Mouse (Mus musculus) kidney, postnatal 4 days (tissue): ENCODE results near the gene Gm5678.
A peak's percentile ranks its signal among the peaks of the same experiment; 100 is the strongest.

Experiments
- DNase-seq, 2 experiments: peaks; one replicate each; pipeline ENCODE4 v3.0.0; 2021; ENCODE audit warnings: mixed read lengths in 2 of 2

The Gm5678 gene

GRCm38 (mm10) chr16:93627761-93628400, at the start of gene Gm5678:
Gene Gm5678 (plus strand): TSS chr16:93628097.
- no peak for DNase-seq

DNA sequence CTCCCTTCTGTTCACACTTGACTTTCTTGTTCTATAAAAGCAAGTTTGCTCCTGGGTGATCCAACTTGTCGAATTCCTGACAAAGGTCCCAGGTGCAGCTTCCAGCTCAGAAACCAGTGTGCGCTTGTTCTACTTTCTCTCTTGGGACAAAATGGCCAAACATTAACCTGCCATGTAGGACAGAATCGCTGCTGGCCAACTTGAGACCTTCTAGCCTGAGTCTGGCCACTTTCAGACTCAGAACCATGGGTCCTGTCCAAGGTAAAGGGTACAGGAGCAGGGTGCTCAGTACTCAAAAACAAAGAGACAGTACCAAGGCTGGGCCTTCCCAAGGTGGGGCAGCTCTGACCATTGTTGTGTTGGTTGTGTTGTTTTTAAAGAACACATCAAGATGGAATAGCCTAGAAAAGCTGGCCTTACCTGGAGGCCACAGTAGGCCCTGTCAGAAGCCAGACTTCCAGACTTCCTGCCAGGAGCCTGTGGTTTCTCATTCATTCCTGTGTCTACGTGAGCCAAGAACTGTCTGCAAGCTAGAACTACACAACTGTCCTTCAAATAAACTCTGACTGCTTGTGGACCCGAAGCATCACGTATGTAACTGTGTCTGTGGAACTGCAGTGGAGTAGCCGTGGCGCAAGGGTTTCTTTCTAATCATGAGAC, 49.4 kb upstream of the Gm5678 start:
- no peak for DNase-seq

DNA sequence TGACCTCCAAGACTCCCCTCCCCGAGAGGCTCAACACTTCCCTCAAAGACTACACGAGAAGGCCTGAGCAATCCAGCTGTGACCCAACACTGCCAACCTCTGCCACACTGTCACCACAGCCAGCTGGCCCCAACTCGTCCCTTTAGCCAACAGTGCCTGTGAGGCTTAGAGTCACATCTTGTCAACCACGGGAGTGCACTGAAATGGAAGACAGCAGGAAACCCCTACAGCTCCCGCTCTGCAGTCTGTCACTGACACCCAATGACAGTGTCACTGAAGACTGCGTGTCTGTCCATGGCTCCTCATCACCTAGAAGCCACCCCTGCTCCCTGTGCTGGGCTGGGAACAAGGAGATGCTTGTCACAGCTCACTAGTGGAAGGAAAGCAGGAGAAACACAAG, 46.8 kb upstream of the Gm5678 start:
- DNase-seq: no peak

DNA sequence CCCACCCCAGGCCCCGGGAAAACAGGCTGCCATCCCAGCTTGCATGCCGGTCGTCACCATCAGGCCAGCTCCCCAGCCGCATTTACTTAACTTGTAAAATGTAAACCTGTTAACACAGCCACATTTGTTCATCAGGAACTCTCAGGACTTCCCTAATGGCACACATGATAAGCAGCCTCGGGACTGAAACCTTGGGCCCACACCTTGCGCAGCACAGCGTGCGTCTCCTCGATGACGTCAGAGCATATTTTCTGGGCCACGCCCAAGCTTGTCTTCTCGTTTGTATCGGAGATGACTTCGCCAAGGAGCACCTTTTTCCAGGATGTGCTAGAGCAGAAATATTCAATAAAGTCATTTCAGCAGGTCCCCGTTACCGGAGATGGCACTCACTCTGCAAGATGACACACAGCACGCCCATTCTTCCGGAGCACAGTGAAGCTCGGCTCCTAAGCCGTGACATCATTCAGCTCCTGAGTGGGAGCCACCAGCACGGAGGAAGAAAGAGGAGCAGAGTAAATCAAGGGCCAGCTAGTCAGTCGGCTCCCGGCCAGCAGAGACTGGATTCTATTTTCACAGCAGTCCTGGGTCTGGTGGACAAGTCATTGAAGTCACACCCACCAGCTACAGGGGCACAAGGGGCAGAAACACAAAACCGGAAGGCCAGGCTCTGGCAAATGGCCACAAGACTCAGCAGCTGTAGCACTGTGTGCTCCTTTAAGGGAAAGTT, 42.8 kb upstream of the Gm5678 start:
- DNase-seq: peak in 1 of 2 experiments; percentile 36

DNA sequence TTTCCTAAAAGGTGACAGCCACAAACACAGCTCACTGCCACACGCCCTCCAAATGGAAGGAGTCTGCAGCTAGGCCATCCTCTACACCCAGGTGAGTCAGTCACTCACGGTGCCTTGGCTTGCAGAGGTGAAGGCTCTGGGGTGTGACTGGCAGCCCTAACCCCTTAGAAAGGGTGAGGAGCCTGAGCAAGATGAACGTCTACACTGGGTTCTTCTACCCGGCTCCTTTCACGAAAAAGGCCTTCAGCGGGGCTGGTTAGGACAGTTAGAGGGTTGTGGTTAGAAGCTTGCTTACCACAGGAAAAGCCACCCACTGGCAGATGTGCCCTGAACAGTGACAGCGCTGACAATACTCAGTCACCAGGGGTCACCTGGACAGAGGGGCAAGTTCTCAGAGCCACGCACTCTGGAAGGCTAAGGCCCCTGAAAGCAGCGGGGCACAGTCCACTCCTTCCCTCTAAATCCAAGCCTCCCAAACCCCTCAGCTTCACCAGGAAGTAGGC, 42.1 kb upstream of the Gm5678 start:
- no peak for DNase-seq

DNA sequence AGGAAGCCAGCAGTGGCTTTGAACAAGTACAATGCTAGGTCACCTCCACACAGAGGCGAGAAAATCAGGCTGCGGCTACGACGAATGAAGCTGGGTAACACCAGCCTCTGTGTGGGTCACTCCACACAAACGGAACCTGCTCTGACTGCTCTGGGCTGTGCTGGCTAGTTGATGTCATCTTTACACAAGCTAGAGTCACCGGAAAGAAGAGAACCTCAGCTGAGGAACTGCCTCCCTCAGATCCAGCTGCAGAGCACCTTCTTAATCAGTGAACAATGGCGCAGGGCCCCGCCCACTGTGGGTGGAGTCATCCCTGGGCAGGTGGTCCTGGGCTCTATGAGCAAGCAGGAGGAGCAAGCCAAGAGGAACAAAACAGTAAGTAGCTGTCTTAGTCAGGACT, 41.5 kb upstream of the Gm5678 start:
- DNase-seq: no peak

GRCm38 (mm10) chr16:93588281-93588680, 39.6 kb upstream of the Gm5678 start:
- DNase-seq: no peak

- DNase-seq: no peak
Measured at GRCm38 (mm10) chr16:93590915-93591314, 37.0 kb upstream of the Gm5678 start.

GRCm38 (mm10) chr16:93591450-93592430, 36.2 kb upstream of the Gm5678 start:
- no peak for DNase-seq

DNA sequence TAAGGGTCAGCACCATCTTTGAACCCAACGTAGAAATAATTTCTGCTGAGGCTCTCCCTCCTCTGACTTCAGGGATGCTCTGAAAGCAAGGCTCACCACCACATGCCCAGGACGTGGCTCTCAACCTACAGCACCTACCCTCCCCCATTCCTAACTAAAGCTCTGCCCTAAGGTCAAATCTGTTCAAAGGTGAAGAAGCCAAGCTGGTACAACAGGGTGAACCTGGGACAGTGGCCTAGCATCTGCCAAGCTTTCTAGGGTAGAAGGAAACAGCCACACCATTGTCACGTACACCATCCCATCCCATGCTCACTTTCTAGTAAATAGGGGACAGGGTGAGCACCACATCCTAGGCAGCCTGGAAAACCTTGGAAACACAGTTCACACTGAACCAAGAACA, 35.2 kb upstream of the Gm5678 start:
- DNase-seq: no peak

DNA sequence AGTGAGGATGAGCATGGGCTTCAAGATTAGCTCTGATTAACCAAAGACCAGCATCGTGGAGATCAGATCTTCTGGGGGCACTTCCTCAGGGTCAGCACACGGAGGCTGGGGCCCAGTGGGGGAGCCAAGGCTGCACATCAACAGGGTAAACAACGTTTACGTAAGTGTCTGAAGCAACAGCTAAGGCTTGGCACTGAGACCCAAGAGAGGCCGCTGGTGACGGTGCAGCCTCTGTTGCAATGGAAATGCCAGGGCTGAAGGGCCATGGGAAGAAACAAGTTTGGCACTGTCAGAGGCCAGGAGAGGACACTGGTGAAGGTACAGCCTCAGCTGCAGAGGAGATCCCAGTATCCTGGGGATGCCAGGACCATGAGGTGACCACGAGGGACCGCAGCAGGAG, 34.5 kb upstream of the Gm5678 start:
- DNase-seq: no peak

GRCm38 (mm10) chr16:93594448-93594847, 33.4 kb upstream of the Gm5678 start:
- DNase-seq: no peak

DNA sequence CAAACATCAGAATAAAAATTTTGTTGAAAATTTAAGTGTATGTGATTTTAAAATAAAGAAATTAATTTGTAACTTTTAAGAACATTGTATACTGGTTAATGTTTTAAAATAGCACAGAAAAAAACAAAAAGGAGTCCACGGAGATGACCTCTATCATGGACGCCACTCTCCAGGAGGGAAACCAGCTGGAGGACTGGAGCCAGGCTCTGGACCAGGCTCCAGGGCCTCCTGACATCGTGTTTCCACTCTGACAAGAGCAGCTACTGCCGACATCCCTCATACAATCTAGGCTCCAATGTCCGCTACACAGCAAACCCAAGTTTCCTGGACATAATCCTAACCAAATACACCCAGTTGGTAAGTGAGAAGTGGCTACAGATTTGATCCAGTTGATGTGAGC, 32.1 kb upstream of the Gm5678 start:
- DNase-seq: peak in 1 of 2 experiments; percentile 52

DNA sequence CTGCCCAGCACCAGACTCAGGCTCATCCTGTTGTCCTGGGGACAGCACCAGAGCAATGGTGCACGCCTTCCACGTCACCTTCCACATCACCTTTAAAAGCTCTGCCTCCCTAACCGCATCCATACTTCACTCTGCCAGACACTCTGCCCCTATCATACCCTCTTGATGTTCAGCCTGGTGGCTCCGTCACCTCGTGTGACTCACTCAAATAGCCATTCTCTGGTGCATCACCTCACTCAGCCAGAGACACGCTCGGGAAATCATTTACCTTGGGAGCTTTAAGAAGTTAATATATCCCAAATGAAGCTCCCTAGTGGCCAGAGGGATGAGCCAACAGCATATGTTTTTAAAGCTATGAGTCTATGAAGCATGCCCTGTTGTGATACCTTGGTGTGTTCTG, 31.1 kb upstream of the Gm5678 start:
- DNase-seq: peak in 1 of 2 experiments; percentile 37

DNA sequence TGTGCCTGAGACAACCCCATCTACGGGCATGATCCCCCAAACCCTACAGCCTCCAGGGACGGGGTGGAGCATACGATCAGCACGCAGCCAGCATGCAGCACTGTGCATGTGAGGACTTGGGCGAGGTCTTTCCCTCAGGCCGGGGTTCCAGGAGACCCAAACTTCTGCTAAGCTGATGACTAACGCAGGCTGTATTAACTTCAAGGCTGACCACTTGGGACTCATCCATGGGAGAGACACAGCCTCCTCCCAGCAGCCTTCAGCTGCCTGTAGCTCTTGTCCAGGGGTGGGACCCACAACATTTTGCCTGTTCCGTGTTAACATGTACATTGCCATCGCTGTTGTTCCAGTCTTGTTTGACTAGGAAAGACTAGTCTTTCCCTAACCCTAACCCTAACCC, 30.3 kb upstream of the Gm5678 start:
- no peak for DNase-seq

DNA sequence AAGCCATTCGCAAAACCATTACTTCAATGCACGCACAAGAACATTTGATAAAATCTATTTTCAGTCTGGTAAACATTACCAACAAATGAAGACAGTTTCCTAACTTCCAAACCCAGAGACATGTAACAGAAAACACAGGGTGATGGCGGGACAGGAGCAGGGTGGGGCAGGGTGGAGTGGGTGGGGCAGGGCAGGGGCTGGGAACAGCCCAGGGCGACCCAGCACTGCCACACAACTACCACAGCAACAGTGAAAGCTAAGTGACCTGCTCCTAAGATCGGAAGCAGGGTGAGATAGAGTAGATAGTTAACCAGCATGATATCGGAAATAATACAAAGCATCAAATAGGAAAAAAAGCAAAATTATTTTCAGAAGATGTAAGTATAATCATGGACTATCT, 28.4 kb upstream of the Gm5678 start:
- DNase-seq: no peak

GRCm38 (mm10) chr16:93603439-93604212, 24.3 kb upstream of the Gm5678 start, which contains the start of gene Setd4:
Gene Setd4 (minus strand): TSS chr16:93604063.
- DNase-seq: peak; percentile 92 to 95

GRCm38 (mm10) chr16:93604481-93604969, 23.4 kb upstream of the Gm5678 start:
- no peak for DNase-seq

- no peak for DNase-seq
Measured at GRCm38 (mm10) chr16:93605553-93605952, 22.3 kb upstream of the Gm5678 start, which contains the start of gene Cbr1. Gene Cbr1 (plus strand): TSS chr16:93605853.

DNA sequence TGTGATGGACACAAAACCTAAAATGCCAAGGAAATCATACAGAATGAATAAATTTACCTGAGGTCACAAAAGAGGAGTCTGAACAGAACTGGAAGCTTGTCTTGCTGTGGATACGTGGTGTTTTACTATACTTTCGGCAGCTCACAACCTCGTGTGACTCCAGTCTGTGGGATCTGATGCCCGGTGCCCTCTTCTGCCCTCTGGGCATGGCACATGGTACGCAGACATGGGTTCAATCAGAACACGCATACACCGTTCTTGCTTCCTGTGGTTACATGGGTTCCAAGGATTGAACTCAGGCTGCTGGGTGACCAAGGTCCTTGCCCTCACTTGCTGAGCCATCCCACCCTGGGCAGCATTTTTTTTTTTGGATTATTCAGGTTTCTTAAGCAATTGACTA, 21.8 kb upstream of the Gm5678 start:
- DNase-seq: no peak

- DNase-seq: peak; percentile 90 to 92
Measured at GRCm38 (mm10) chr16:93607669-93608101, 20.2 kb upstream of the Gm5678 start.
